Mouse (Mus musculus): Measurements from ENCODE around the gene Ddi1.

GRCm38 (mm10) chr9:6257072-6257471 is 12.6 kb downstream of the Ddi1 start:
- TF ChIP-seq CTCF (IDR thresholded peaks at IDR 0.05; ENCODE audit: low read depth, low read length) (no peak), POLR2A (IDR thresholded peaks at IDR 0.05; ENCODE audit: extremely low read depth, insufficient read depth, low read length) (no peak)

Measured in liver, adult 2 months (tissue).